Mouse (Mus musculus) heart, adult 2 months (tissue): Measurements from ENCODE around the gene Msgn1.

ENCODE experiments used
- CTCF ChIP-seq: fragments of 200-600 bp; IDR thresholded peaks from 2 replicates; pipeline ENCODE4 v1.8.1; 2022; ENCODE audit warnings: antibody characterized with exemption, mild to moderate bottlenecking, moderate library complexity
- EP300 ChIP-seq: fragments of 200-500 bp; IDR thresholded peaks from 2 replicates; pipeline ENCODE4 v1.6.1; 2011; ENCODE audit warnings: low read depth, low read length, control low read depth; ENCODE audit not compliant: insufficient read depth
- POLR2A ChIP-seq: fragments of 200-500 bp; IDR thresholded peaks from 2 replicates; pipeline ENCODE4 v1.6.1; 2011; ENCODE audit warnings: mild to moderate bottlenecking, low read depth, low read length, control low read depth; ENCODE audit not compliant: insufficient read depth

DNA sequence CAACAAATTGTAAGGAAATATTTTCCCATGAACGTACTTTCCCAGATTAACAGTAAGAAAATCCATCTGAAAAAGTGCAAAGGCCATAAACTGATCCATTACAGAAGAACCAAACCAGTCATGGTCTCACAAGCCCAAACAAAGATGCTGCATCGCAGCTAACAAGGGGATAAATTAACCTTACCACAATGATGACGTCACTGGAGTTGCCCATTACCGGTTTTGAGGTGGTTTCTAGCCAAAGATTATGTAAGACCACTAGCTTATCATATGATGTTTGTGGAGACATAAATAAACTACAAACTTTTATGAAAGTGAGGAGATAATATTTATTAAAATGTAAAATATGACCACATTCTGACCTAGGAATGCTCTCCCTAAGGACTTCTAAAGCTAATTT is 2.5 kb downstream of the Msgn1 start:
- TF ChIP-seq POLR2A (no peak), EP300 (no peak), CTCF (no peak)
